Mouse (Mus musculus): ENCODE measurements around the gene Fitm1.
A peak's percentile ranks its signal among the peaks of the same experiment; 100 is the strongest.

Gene Fitm1

GRCm38 (mm10) chr14:55596036-55596690, 20.7 kb downstream of the Fitm1 start:
- DNase-seq (ENCODE audit: low read depth, low spot score): no peak

DNA sequence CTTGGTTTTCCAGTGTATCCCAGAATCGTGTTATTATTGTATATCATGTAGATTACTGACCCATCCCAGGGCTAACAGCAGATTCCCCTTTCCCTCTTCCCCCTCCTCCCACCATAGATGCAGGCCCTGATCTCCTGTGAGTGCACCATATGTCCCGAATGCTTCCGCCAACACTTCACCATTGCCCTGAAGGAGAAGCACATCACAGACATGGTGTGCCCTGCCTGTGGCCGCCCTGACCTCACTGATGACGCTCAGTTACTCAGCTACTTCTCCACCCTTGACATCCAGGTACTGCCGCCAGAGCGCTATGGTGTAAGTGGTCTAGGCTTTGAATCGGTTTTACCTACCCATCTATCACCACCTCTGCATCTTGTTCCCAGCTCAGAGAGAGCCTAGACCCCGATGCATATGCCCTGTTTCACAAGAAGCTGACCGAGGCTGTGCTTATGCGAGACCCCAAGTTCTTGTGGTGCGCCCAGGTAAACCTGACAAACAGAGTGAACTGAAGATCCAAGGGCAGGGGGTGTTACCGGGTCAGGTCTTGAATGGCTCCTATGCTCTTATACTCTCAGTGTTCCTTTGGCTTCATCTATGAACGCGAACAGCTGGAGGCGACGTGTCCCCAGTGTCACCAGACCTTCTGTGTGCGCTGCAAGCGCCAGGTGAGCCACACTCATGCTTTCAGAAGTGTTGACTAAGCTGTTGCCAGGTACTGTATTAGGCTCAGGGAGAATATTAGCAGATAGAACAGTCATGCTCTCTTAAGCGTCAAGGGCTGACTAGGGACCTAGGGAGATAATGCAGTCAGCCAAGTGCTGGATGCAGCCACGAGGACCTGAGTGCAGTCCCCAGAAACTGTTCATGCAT, 23.3 kb downstream of the Fitm1 start:
- no peak for DNase-seq (ENCODE audit: low read depth, low spot score)

DNA sequence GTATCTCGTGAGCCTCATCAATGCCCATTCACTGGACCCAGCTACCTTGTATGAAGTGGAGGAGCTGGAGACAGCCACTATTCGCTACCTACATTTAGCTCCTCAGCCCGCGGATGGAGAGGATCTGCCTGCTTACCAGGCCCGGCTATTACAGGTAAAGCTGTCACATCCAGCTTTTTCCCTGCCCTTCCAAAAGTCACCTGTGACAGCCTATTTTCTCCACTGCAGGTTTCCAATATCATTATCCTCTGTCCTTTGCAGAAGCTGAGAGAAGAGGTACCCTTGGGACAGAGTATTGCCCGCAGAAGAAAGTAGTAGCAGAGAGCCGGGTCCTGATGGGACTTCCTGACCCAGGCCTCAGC, 27.8 kb downstream of the Fitm1 start, which contains the start of gene Irf9:
TSS of gene Irf9 (plus strand) at position 301 of the 362 bp plus-strand sequence.
- DNase-seq (ENCODE audit: low read depth, low spot score): no peak

DNA sequence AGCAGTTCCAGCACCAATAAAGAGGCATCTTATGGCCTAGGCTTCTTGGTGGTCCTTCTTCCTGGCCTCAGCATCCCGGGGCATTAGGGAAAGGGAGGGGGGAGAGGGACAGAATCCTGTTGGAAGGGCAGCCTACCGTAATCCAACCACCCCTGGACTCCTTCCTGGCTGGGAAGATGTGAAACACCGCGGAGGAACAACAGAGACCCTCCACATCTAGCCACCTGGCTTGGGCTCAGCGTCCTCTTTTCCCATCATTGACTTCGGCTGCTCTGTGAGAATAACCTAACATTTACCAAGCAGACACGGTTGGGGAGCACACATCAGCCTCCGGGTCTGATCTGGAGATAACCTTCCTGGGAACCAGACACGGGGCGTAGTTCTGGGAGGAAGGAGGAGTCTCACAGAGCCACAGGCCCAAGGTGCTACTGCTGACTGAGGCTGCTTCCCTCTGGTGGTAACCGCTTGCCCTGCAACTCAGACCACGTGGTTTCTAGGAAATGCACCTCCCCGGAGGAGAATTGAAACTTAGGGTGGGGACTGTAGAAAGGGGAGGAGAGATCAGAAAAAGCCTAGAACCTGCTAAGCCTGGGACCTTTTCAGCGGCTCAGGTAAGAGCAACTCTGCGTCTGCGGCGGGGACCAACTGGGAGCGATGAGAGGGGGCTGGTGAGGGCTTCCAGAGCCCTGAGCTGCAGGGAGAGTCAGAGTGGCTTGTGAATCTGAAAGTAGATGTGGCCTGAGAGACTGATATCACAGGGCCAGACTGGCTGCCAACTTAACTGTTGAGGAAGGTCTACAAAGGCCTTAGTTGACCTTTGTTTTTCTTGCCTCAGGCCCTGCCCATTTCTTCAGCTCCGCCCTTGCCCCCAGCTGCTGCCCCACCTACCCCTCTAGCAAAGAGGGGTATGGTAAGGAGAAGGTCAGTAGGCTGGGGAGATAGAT, 28.5 kb downstream of the Fitm1 start:
- DNase-seq (ENCODE audit: low read depth, low spot score): peak; percentile 92

DNA sequence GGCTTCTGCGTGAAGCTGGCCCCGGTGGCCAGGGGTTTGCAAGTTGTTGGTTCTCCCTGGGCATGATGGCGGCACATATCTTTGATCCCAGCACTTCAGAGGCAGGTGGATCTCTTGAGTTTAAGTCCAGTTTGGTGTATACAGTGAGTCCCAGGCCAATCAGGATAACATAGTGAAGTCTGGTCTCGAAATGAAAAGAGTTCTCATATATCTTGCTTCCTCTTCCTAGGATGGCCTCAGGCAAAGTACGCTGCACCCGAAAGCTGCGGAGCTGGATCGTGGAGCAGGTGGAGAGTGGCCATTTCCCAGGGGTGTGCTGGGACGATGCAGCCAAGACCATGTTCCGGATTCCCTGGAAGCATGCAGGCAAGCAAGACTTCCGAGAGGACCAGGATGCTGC, 29.4 kb downstream of the Fitm1 start:
- DNase-seq (ENCODE audit: low read depth, low spot score): no peak

DNA sequence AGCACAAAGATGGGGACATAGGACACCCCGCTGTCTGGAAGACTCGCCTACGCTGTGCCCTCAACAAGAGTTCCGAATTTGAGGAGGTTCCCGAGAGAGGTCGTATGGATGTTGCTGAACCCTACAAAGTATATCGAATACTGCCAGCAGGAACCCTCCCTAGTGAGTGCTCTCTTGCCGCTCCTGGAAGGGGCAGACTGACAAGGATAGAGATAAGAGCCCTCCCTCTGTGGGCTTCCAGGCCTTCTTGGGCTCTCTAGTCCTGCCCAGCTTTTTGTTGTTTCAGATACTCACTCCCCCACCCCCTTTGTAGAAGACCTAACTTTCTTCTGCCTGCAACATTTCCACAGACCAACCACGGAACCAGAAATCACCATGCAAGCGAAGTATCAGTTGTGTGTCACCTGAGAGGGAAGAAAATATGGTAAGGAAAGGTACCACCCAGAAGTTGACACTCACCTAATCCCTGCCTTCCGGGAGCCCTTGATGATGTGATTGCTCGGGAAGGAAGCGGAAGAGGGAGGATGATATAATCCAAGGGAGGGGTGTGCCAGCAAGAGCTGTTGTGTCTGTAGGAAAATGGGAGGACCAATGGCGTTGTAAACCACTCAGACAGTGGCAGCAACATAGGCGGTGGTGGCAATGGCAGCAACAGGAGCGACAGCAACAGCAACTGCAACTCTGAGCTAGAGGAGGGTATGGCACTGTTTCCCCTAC, 30.5 kb downstream of the Fitm1 start:
- no peak for DNase-seq (ENCODE audit: low read depth, low spot score)

GRCm38 (mm10) chr14:55608339-55608738, 32.9 kb downstream of the Fitm1 start:
- no peak for DNase-seq (ENCODE audit: low read depth, low spot score)

DNA sequence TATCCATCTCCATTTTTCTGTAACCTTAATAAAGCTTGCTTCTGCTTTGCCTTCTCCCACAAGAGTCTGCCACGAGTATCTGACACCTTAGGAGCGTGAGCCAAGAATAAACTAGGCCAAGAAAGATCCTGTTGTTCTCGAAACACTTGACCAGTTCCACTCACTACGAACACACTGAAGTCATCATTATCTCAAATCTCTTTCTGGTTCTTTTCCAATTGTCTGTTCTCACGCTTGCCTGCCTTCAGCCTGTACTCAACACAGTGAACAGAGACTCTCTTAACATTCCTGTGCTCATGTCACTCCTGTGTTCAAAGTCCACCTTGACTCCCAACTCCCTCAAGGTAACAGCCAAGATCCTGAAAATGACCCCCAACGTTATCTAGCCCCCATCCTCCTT, 37.9 kb downstream of the Fitm1 start:
- no peak for DNase-seq (ENCODE audit: low read depth, low spot score)

DNA sequence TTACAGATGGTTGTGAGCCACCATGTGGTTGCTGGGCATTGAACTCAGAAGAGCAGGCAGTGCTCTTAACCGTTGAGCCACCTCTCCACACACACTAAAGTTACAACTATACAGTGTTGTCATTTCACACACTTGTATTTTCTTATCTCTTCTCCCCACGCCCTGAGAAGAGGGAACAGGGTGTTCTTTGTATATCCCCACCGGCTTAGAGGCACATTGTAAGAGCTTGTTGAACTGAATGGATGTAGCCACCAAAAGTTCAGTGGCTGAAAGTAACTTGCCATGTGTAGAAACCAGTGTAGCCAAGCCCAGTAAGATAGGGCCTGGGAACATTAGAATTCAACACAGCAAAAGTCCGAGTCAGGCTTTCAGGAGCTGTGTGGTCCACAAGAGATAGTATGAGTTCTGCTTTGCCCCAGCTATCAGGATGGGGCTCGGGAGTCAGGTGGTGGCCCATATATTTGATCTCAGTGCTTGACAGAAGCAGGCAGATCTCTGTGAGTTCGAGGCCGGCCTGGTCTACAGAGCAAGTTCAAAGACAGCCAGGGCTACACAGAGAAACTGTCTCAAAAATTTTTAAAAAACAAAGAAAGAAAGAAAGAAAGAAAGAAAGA, 39.3 kb downstream of the Fitm1 start:
- no peak for DNase-seq (ENCODE audit: low read depth, low spot score)

GRCm38 (mm10) chr14:55615876-55616275, 40.5 kb downstream of the Fitm1 start:
- peak; percentile 32 for DNase-seq (ENCODE audit: low read depth, low spot score)

- DNase-seq (ENCODE audit: low read depth, low spot score): no peak
These were observed 41.4 kb downstream of the Fitm1 start for GRCm38 (mm10) chr14:55616844-55617243.

- DNase-seq (ENCODE audit: low read depth, low spot score): no peak
These were observed 42.4 kb downstream of the Fitm1 start, which contains the start of gene Rec8 for GRCm38 (mm10) chr14:55617822-55618221. TSS of gene Rec8 (plus strand) at chr14:55618037.

DNA sequence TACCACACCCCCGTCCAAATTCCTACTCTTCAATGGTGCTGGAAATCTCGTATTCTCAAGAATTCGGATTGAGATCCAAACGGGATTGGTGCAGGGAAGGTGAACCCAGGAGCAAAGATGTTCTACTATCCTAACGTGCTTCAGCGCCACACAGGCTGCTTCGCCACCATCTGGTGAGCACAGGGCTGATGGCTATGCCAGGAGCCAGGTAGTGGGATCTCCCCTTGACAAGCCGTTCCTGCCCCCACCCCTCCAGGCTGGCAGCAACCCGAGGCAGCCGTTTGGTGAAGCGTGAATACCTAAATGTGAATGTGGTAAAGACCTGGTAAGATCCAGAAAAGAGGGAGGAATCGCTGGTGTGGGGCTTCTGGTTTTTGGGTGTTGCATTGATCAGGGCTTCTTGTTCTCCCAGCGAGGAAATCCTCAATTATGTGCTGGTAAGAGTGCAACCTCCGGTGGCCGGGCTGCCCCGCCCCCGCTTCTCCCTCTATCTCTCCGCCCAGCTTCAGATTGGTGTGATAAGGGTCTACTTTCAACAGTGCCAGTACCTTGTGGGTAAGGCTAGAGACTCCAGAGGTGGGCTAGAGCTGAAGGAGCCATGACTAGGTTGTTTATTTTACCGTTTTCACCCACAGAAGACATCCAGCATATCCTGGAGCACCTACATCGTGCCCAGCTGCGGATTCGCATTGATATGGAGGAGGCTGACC, 43.2 kb downstream of the Fitm1 start:
- DNase-seq (ENCODE audit: low read depth, low spot score): no peak
